Mouse (Mus musculus) MEL (cell line): ENCODE measurements at regions not wholly inside any gene's neighbourhood (a gene's known extent, or its start where the extent isn't known, plus 50 kb on each side); places are given as distances from the start of the nearest gene placed in this dataset.

Experiments used
- CHD2 ChIP-seq: IDR thresholded peaks from 2 replicates; pipeline ENCODE4 v1.6.1; 2011; ENCODE audit warnings: low read length, improper control_type of control experiment
- CTCF ChIP-seq, 3 experiments: IDR thresholded peaks in 2 of 3; conservative IDR thresholded peaks in 1 of 3; 2 replicates each; pipeline ENCODE4 v1.5.1; 2011 to 2012; ENCODE audit warnings: low read length in 3 of 3, low read depth in 2 of 3, mild to moderate bottlenecking in 2 of 3, improper control_type of control experiment in 1 of 3, inconsistent platforms in 1 of 3, mixed read lengths in 1 of 3, moderate library complexity in 1 of 3; ENCODE audit not compliant: control insufficient read depth in 1 of 3, insufficient read depth in 1 of 3, poor library complexity in 1 of 3, severe bottlenecking in 1 of 3
- HCFC1 ChIP-seq: IDR thresholded peaks from 2 replicates; pipeline ENCODE4 v1.6.1; 2012; ENCODE audit warnings: low read depth, mild to moderate bottlenecking, inconsistent platforms, low read length, improper control_type of control experiment, moderate library complexity
- NELFE ChIP-seq: IDR thresholded peaks from 2 replicates; pipeline ENCODE4 v1.6.1; 2011; ENCODE audit warnings: low read depth, low read length, improper control_type of control experiment
- POLR2A ChIP-seq, 2 experiments: IDR thresholded peaks; 2 replicates each; pipeline ENCODE4 v1.6.1; 2011 to 2012; ENCODE audit warnings: low read length in 2 of 2, mild to moderate bottlenecking in 2 of 2, control low read depth in 1 of 2, improper control_type of control experiment in 1 of 2, low read depth in 1 of 2, moderate library complexity in 1 of 2; ENCODE audit not compliant: control insufficient read depth in 1 of 2, insufficient read depth in 1 of 2, poor library complexity in 1 of 2
- POLR2AphosphoS2 ChIP-seq: IDR thresholded peaks from 2 replicates; pipeline ENCODE4 v1.6.1; 2011; ENCODE audit warnings: low read length, improper control_type of control experiment
- ZNF384 ChIP-seq: IDR thresholded peaks from 2 replicates; pipeline ENCODE4 v1.6.1; 2012; ENCODE audit warnings: low read depth, mild to moderate bottlenecking, inconsistent platforms, low read length, improper control_type of control experiment

DNA sequence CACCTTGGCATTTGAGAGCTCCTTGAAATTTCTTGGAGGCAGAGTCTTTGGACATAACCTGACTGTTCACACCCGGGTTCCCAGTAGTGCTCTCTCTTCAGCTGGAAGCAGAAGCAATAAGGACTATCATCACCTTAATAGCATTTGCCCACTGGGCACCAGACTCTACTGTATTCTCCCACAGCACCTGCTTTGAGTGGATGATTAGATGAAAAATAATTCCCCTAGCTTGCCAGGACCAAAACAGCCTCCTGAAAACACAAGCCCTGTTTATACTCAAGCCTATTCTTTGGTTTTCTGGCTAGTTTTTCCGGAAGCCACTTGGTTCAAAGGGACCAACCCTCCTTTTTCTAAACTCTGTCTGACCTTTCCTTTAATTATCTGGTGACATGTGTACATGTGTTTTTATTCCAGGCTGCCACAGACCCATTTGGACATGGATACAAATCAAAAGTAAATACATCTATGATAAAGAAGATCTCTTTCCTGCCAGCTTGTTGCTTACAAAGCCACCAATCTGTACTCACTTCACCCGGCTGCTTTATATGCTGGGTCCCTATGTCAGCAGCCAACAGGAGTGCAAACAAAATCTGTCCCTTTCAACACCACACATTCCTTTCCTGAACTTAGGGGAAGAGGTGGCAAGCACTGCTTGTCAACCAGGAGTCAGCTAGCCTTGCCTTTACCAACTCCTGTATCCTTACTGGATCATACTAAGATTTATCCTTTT is 787.4 kb downstream of the Bcl11a start:
- TF ChIP-seq ZNF384, result no peak
- no peak for TF ChIP-seq CTCF (IDR thresholded peaks at IDR 0.05 in 2 of 3, conservative IDR thresholded peaks at IDR 0.05 in 1 of 3; ENCODE audit: control insufficient read depth in 1 of 3, insufficient read depth in 1 of 3, low read depth in 2 of 3, low read length in 3 of 3, poor library complexity in 1 of 3, severe bottlenecking in 1 of 3)
- no peak for TF ChIP-seq POLR2A (IDR thresholded peaks at IDR 0.05; ENCODE audit: control insufficient read depth in 1 of 2, insufficient read depth in 1 of 2, low read depth in 1 of 2, low read length in 2 of 2, poor library complexity in 1 of 2)
- TF ChIP-seq HCFC1, result no peak
- no peak for TF ChIP-seq NELFE
- no peak for TF ChIP-seq POLR2AphosphoS2
- no peak for TF ChIP-seq CHD2
